Mouse (Mus musculus) bone marrow macrophage, adult 2 months (primary cell): ENCODE data around the gene Fut8.

Experiments
- CTCF ChIP-seq: IDR thresholded peaks from 2 replicates; pipeline ENCODE4 v1.5.1; 2012; ENCODE audit warnings: low read depth, mild to moderate bottlenecking, low read length, moderate library complexity
- POLR2A ChIP-seq: IDR thresholded peaks from 2 replicates; pipeline ENCODE4 v1.6.1; 2012; ENCODE audit warnings: mild to moderate bottlenecking, low read depth, low read length, borderline replicate concordance

DNA sequence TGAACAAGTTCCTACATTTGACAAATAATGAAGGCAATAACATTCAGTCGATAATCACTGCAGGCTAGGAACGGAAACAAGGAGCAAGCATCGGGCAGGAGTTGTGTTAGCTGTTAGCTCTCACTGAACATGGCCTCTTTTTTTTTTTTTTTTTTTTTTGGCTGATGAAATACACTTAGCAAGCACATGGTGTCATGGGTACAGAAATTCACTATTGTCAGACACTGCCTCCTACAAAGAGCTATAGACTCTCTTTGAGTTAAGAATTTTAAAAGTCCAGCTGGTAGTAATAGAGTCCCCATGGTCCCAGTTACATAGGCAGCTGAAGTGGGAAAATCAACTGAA, 23.4 kb upstream of the Fut8 start:
- TF ChIP-seq POLR2A (no peak), CTCF (no peak)
